Mouse (Mus musculus): ENCODE data around the gene Pogk.

- no peak for TF ChIP-seq CTCF (IDR thresholded peaks at IDR 0.05; ENCODE audit: low read depth, low read length)
- TF ChIP-seq GATA2 (IDR thresholded peaks at IDR 0.05; ENCODE audit: borderline replicate concordance, low read depth, low read length): no peak
- TF ChIP-seq TAL1 (conservative IDR thresholded peaks at IDR 0.05; ENCODE audit: low read depth, low read length): no peak
Observed at GRCm38 (mm10) chr1:166342539-166342938, 67.1 kb downstream of the Pogk start.

All from G1E (cell line).